Mouse (Mus musculus) erythroid progenitor cell, adult 5-6 weeks (primary cell): ENCODE results near the gene C1d. TPM values are rescaled to one million over a fixed set of nuclear protein-coding genes. Genes with fewer than 3 reads are reported as not detected.
"Not testable (repeated sequence)": the region's sequence is repeated elsewhere in the genome, so short reads cannot be mapped to it uniquely, and the experiment has no call there.

ENCODE experiments used
- ATAC-seq: replicated peaks from 2 replicates; pipeline ENCODE4 v1.8.0; 2016; ENCODE audit warnings: moderate number of reproducible peaks, mild to moderate bottlenecking, moderate TSS enrichment, inconsistent platforms; ENCODE audit not compliant: poor library complexity, low FRiP score, severe bottlenecking
- total RNA-seq, 2 experiments: library from RNA; stranded (forward) in 1 of 2; stranded (reverse) in 1 of 2; fragments of 150-400 nt in 1 of 2; fragments of 186-747, 209-891 nt in 1 of 2; gene quantifications; 2 replicates each; pipeline versions ENCODE4 v1.2.3 to v1.2.4; 2015 to 2017; ENCODE audit warnings: low replicate concordance in 2 of 2

C1d gene
- total RNA-seq (2015; ENCODE audit: low replicate concordance) (18.9 and 25.2 TPM in 2 replicates), total RNA-seq (2017; ENCODE audit: low replicate concordance) (21.1 and 44.2 TPM in 2 replicates)

DNA sequence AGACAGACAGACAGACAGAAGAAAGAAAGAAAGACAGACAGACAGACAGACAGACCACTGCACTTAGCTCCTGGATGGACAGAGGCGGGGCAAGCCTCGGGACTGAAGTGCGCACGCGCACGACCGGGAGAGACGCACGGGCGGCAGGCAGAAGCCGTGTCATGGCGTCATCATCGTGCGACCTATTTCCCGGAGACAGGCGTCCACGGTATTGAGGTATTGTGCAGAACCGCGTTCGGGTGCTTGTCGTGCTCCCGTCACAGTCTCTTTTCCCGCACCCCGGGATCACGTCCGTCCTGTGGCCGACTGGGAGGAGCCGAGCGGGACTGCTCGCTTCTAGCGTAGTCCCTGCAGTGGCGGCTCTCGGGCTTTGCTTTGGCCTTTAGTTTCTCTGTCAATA, at the start of gene C1d:
TSS of gene C1d (plus strand) at position 137 of the 400 bp plus-strand sequence.
- peak; percentile 97 for ATAC-seq

- peak; percentile 94 for ATAC-seq
Observed at GRCm38 (mm10) chr11:17211258-17212140, 45.9 kb upstream of the C1d start, which contains the start of gene Pno1. Gene Pno1, minus strand, starts transcription at chr11:17211568.

DNA sequence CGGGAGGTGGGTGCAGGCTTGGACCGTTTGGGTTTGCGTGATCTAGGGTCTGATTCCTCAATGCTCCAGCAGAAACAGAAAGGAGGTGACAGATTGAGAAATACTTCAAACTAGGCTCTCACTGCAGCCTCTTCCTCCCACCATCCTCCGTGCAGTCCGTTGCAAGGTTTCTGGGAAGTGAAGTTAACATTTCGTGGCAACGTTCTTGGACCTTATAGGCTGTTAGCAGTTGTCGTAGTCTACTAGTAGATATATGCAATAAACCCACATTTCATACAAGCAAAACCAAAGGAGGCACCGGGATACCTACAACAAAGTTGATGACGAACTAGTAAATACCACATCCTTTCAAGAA, 45.3 kb upstream of the C1d start:
- no peak; the same call in 1 of the 2 replicates for ATAC-seq

GRCm38 (mm10) chr11:17212903-17213509, 44.4 kb upstream of the C1d start:
- ATAC-seq: peak; percentile 32; the same call in 1 of the 2 replicates

- ATAC-seq: no peak
Observed at GRCm38 (mm10) chr11:17215475-17215874, 41.9 kb upstream of the C1d start.

GRCm38 (mm10) chr11:17221126-17221525, 36.3 kb upstream of the C1d start:
- ATAC-seq: peak; percentile 49; the same call in 1 of the 2 replicates

- ATAC-seq: no peak
Observed at GRCm38 (mm10) chr11:17232792-17233191, 24.6 kb upstream of the C1d start.

GRCm38 (mm10) chr11:17236449-17237037, 20.8 kb upstream of the C1d start:
- no peak for ATAC-seq

DNA sequence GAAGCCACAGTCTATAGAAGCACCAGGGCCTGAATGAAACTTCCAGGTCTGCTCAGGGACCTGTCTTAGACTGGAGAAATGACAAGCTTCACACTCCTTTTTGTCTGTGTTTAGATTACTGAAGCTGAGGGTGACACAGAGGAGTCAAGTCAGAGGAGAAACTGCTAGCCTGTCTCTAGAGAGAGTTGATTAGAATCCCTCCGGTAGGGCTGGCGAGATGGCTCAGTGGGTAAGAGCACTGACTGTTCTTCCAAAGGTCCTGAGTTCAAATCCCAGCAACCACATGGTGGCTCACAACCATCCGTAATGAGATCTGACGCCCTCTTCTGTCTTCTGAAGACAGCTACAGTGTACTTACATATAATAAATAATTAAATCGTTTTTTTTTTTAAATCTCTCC, 18.8 kb upstream of the C1d start:
- ATAC-seq: not testable (repeated sequence)

DNA sequence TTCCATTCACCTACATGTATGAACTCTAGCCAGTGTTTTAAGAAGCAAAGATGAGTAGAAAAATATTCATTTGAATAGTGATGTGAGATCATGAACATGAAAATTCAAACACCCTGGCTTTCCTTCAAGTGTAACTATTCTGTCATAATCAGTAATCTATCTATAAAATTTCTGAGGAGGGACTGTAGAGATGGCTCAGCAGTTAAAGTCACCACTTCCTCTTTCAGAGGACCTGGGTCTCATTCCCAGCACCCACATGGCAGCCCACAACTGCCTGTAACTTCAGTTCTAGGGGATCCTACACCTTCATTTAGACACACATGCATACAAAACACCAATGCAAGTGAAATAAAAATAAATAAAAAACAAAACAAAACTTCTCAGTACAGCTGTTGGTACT, 8.7 kb upstream of the C1d start:
- no peak for ATAC-seq

- no peak for ATAC-seq
Observed at GRCm38 (mm10) chr11:17256813-17257365, 490 bp upstream of the C1d start.

DNA sequence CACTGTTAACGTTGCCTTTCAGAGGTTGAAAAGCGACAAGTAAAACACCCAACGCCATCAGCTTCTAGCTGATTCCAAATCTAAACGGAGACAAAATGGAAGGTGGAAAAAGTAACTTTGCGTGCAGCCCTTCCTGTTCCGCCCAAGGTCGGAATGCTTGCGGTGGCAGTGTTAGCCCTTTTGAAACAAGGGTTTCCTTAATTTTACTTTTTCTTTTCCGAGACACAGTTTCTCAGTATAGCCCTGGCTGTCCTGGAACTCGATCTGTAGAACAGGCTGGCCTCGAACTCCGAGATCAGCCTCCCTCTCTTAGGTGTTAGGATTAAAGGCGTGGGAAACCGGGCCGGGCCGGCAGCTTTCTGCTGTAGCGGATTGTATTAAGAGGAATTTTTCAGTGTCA, 482 bp downstream of the C1d start:
- ATAC-seq: peak; percentile 64

DNA sequence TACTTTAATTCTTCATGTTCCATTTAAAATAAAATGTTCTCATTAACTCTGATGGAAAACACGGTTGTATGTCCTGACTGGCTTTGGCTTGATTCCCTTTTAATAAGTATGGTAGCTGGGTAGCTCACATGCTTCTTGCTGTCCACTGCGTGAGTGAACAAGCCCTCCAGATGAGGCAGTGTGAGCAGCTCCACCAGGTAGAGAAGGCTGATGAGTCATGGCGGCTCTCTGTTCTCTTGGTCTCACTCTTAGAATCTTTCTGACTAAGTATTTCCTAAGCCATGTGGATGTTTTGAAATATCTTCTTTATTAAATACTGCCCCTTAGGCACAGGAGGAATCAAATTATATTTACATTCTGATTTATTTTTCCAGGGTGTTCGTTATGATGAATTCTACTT, 9.8 kb downstream of the C1d start:
- no peak for ATAC-seq

- ATAC-seq: no peak
Observed at GRCm38 (mm10) chr11:17268801-17269200, 11.4 kb downstream of the C1d start.

DNA sequence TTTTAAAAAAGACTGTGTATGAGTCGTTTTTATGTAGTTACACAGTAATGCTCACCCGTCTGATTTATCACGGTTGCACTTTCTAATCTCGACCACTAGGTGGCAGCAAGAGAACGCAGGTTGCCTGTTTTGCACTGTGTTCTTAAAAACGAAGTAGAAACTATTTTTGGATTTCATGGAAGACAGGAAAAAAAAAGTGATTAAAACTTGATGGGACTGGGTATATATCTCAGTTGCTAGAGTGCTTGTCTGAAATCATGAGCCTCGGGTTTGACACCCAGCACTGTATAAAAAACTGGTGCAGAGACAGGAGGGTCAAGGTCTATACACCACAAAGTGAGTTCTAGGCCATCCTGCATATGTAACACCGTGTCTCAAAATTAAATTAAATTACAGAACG, 22.6 kb downstream of the C1d start:
- ATAC-seq: peak; percentile 76

GRCm38 (mm10) chr11:17284055-17284454, 26.7 kb downstream of the C1d start:
- ATAC-seq: peak; percentile 70; the same call in 1 of the 2 replicates

DNA sequence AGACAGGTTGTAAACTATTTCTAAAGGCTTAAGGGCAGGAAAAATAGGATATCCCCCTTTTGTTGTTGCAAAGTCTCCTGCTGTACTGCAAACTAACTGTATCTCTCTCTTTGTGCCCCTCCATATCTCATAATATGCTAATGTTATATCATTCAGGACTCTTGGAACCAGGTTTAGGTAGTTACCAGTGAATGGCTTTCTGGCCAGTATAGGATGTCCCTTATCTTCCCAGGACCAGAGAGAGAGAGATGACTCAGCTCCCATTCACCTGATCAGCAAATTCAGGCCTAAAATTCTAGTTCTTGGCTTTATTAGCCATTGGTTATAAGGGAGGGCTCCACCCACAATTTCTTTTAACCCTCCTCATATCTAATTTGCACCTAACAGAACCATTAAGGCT, 31.5 kb downstream of the C1d start:
- no peak for ATAC-seq

DNA sequence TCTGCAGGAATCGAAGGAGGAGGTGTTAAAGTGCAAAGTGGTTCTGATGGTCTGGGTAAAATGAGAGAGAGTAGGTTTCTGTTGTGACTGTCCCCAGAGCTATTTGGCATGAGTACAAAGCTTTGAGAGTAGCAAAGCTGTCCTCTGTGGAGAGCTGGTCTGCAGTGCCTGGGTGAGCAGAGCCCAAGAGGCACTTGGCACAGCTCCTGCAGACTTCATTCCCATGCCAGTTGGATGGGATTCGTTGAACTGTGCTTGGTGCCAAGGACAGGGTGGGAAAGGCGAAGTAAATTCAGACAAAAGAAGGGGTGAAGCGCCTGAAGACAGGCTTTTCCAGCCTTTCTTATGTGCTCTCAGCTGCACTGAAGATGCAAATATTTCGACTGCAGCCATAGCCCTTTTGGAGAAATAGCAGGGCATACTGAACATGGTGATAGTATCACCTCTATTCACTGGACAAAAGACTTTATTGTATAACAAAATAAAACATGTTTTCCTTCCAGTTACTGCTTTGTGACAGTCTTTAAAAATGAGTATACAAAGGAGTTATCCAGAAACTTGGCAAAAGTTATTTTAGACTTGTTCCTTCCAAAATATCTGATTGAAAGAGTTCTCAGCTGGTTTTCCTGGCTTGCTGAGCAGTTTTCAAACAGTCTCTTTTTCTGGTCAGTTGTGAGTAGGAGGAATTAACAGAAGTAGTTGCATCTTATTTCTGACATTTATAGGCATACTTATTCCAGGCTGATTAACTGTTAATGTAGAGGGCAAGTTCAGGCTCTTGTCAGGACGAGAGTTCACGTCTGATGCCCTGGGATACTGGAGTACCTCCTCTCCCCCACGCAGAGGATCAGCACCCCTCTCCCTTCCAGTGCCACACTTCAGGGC, 48.9 kb downstream of the C1d start:
- no peak for ATAC-seq

GRCm38 (mm10) chr11:17307457-17307856, 50.1 kb downstream of the C1d start:
- ATAC-seq: no peak
